21 mouse cellular contexts compared by ENCODE assay signal in genomic region chr1:192815789-192816188, GRCm38 (mm10). TPM values are rescaled to one million over a fixed set of nuclear protein-coding genes. Genes with fewer than 3 reads are reported as not detected.
DNase-seq lines count a peak whose midpoint lies in the region; ATAC-seq lines count a peak whose summit lies in the region.
"Had no signal": no experiment of that assay in that cellular context is flagged by ENCODE, and none has a peak within 500 bp of the region (broad histone marks: within the 10 kb centered on the region; RNA-seq: fewer than 3 reads in every experiment).

No protein-coding gene starts in this region.

- ATAC-seq in hindbrain, embryonic 12.5 days (ENCODE audit: low FRiP score): no peak
- no peak for ATAC-seq in hindbrain, embryonic 16.5 days
- no peak for ATAC-seq in kidney, embryonic 15.5 days (replicated peaks; ENCODE audit: low FRiP score)
- ATAC-seq in embryonic facial prominence, embryonic 12.5 days (ENCODE audit: insufficient number of reproducible peaks, insufficient read depth, low FRiP score, low TSS enrichment): no peak
- no peak; the same call in 1 of the 2 replicates for ATAC-seq in limb, embryonic 12.5 days (ENCODE audit: insufficient number of reproducible peaks, insufficient read depth, low FRiP score, low TSS enrichment, low read depth)
- ATAC-seq: liver, embryonic 12.5 days had no signal

- H3K27ac ChIP-seq in hindbrain, embryonic 12.5 days: 0 out of 2 replicates have a peak overlapping the region, but pooled peaks have one; percentile 37
- H3K27ac ChIP-seq in hindbrain, embryonic 16.5 days (ENCODE audit: low read depth, low read length): no peak overlapping the region
- no peak overlapping the region for H3K27ac ChIP-seq in kidney, embryonic 15.5 days
- H3K27ac ChIP-seq in embryonic facial prominence, embryonic 12.5 days: peak overlapping the region; percentile 77
- peak overlapping the region; percentile 79 for H3K27ac ChIP-seq in limb, embryonic 12.5 days
- H3K27ac ChIP-seq: heart, embryonic 15.5 days; liver, embryonic 12.5 days had no signal

- H3K4me2 ChIP-seq in hindbrain, embryonic 12.5 days (replicated peaks): no peak overlapping the region
- H3K4me2 ChIP-seq in hindbrain, embryonic 16.5 days (ENCODE audit: low read length): no peak overlapping the region
- H3K4me2 ChIP-seq in kidney, embryonic 15.5 days: no peak overlapping the region
- no peak overlapping the region for H3K4me2 ChIP-seq in embryonic facial prominence, embryonic 12.5 days (replicated peaks)
- H3K4me2 ChIP-seq in limb, embryonic 12.5 days: no peak overlapping the region
- H3K4me2 ChIP-seq: heart, embryonic 15.5 days; liver, embryonic 12.5 days had no signal

- no peak overlapping the region for H3K4me3 ChIP-seq in hindbrain, embryonic 12.5 days
- no peak overlapping the region for H3K4me3 ChIP-seq in hindbrain, embryonic 16.5 days (ENCODE audit: low read length)
- no peak overlapping the region for H3K4me3 ChIP-seq in kidney, embryonic 15.5 days (replicated peaks)
- H3K4me3 ChIP-seq in embryonic facial prominence, embryonic 12.5 days: no peak overlapping the region
- H3K4me3 ChIP-seq in limb, embryonic 12.5 days (replicated peaks): no peak overlapping the region
- H3K4me3 ChIP-seq: heart, embryonic 15.5 days; liver, embryonic 12.5 days had no signal

- no peak overlapping the region for H3K9ac ChIP-seq in hindbrain, embryonic 12.5 days
- no peak overlapping the region for H3K9ac ChIP-seq in hindbrain, embryonic 16.5 days (ENCODE audit: low read depth, low read length)
- H3K9ac ChIP-seq in kidney, embryonic 15.5 days: no peak overlapping the region
- peak overlapping the region; percentile 17; the same call in 1 of the 2 replicates for H3K9ac ChIP-seq in embryonic facial prominence, embryonic 12.5 days
- no peak overlapping the region for H3K9ac ChIP-seq in limb, embryonic 12.5 days (replicated peaks)
- H3K9ac ChIP-seq: heart, embryonic 15.5 days; liver, embryonic 12.5 days had no signal

- no peaks in the 10 kb centered on the region for H3K27me3 ChIP-seq in hindbrain, embryonic 12.5 days
- no peaks in the 10 kb centered on the region for H3K27me3 ChIP-seq in hindbrain, embryonic 16.5 days (replicated peaks; ENCODE audit: control insufficient read depth, insufficient read depth, low read length)
- H3K27me3 ChIP-seq in kidney, embryonic 15.5 days: no peaks in the 10 kb centered on the region
- no peaks in the 10 kb centered on the region for H3K27me3 ChIP-seq in embryonic facial prominence, embryonic 12.5 days
- H3K27me3 ChIP-seq in limb, embryonic 12.5 days: no peaks in the 10 kb centered on the region
- H3K27me3 ChIP-seq: CH12.LX; liver, embryonic 12.5 days had no signal

- no peaks in the 10 kb centered on the region for H3K9me3 ChIP-seq in hindbrain, embryonic 12.5 days (replicated peaks)
- no peaks in the 10 kb centered on the region for H3K9me3 ChIP-seq in hindbrain, embryonic 16.5 days (ENCODE audit: control insufficient read depth, low read length)
- no peaks in the 10 kb centered on the region for H3K9me3 ChIP-seq in kidney, embryonic 15.5 days (replicated peaks)
- H3K9me3 ChIP-seq in embryonic facial prominence, embryonic 12.5 days: no peaks in the 10 kb centered on the region
- no peaks in the 10 kb centered on the region for H3K9me3 ChIP-seq in limb, embryonic 12.5 days
- H3K9me3 ChIP-seq: heart, embryonic 15.5 days; liver, embryonic 12.5 days had no signal

- no peaks in the 10 kb centered on the region for H3K36me3 ChIP-seq in hindbrain, embryonic 12.5 days
- no peaks in the 10 kb centered on the region for H3K36me3 ChIP-seq in hindbrain, embryonic 16.5 days (ENCODE audit: control insufficient read depth, insufficient read depth, low read length)
- no peaks in the 10 kb centered on the region for H3K36me3 ChIP-seq in kidney, embryonic 15.5 days
- no peaks in the 10 kb centered on the region for H3K36me3 ChIP-seq in embryonic facial prominence, embryonic 12.5 days
- H3K36me3 ChIP-seq in limb, embryonic 12.5 days: no peaks in the 10 kb centered on the region
- H3K36me3 ChIP-seq: heart, embryonic 15.5 days; liver, embryonic 12.5 days had no signal

- peaks cover 18% of the 10 kb centered on the region for H3K4me1 ChIP-seq in hindbrain, embryonic 12.5 days
- H3K4me1 ChIP-seq in hindbrain, embryonic 16.5 days (ENCODE audit: control insufficient read depth, insufficient read depth, low read depth, low read length): no peaks in the 10 kb centered on the region
- peaks cover 12% of the 10 kb centered on the region; the same call in 1 of the 2 replicates for H3K4me1 ChIP-seq in kidney, embryonic 15.5 days
- peaks cover 20% of the 10 kb centered on the region for H3K4me1 ChIP-seq in embryonic facial prominence, embryonic 12.5 days
- peaks cover 25% of the 10 kb centered on the region for H3K4me1 ChIP-seq in limb, embryonic 12.5 days (replicated peaks)
- H3K4me1 ChIP-seq: liver, embryonic 12.5 days had no signal

- WGBS in hindbrain, embryonic 12.5 days: 46% methylated on average over 2 of the region's 2 CpGs
- 73% methylated on average over 2 of the region's 2 CpGs for WGBS in hindbrain, embryonic 16.5 days
- 64% methylated on average over 2 of the region's 2 CpGs for WGBS in kidney, embryonic 15.5 days
- WGBS in embryonic facial prominence, embryonic 12.5 days: 48% methylated on average over 2 of the region's 2 CpGs
- 46% methylated on average over 2 of the region's 2 CpGs for WGBS in limb, embryonic 12.5 days

- peak; percentile 57 to 61 for DNase-seq in kidney, postnatal 36 days
- DNase-seq in MN1 (ENCODE audit: low spot score): no peak
- DNase-seq in adrenal gland, postnatal 36 days: no peak
- DNase-seq: adrenal gland, postnatal 25 days; cerebellum, adult 18-20 months; gastrocnemius, postnatal 10 days; heart, adult 18-20 months; heart, postnatal 4 days; lung, adult 2 months; lung, postnatal 4 days; right cerebral cortex, postnatal 25 days; thymus, postnatal 14 days had no signal

RNA-seq across cellular contexts. Expression of gene Sertad4, which starts 39.8 kb away (rescaled TPM):
- polyA plus RNA-seq in hindbrain, embryonic 12.5 days (2016; fragmentation: Nextera tagmentation; extraction: Ambion mirVana): 40.9 and 49.9 TPM in 2 replicates
- 8.5 and 18.5 TPM in 2 replicates for polyA plus RNA-seq in hindbrain, embryonic 16.5 days (2015; fragmentation: Nextera tagmentation; extraction: Ambion mirVana)
- polyA plus RNA-seq in kidney, embryonic 15.5 days (2015; fragmentation: Nextera tagmentation; extraction: Ambion mirVana): 22.9 TPM in 2 replicates
- 69.6 and 80.7 TPM in 2 replicates for polyA plus RNA-seq in embryonic facial prominence, embryonic 12.5 days (2016; fragmentation: Nextera tagmentation; extraction: Ambion mirVana)
- 80.4 and 85.1 TPM in 2 replicates for polyA plus RNA-seq in limb, embryonic 12.5 days (2016; fragmentation: Nextera tagmentation; extraction: Ambion mirVana)
- total RNA-seq in adrenal gland, postnatal 36 days (2021): 1 to 10 TPM; 2.8 to 9.5 TPM
- total RNA-seq: CH12.LX, MEL had no signal

RNA-seq across cellular contexts. Expression of gene Hhat, which starts 44.8 kb away (rescaled TPM):
- polyA plus RNA-seq in hindbrain, embryonic 12.5 days (2016; fragmentation: Nextera tagmentation; extraction: Ambion mirVana): 5.9 and 7.8 TPM in 2 replicates
- polyA plus RNA-seq in hindbrain, embryonic 16.5 days (2015; fragmentation: Nextera tagmentation; extraction: Ambion mirVana): 3.4 and 3.5 TPM in 2 replicates
- 13.7 and 15.4 TPM in 2 replicates for polyA plus RNA-seq in kidney, embryonic 15.5 days (2015; fragmentation: Nextera tagmentation; extraction: Ambion mirVana)
- polyA plus RNA-seq in embryonic facial prominence, embryonic 12.5 days (2016; fragmentation: Nextera tagmentation; extraction: Ambion mirVana): 8.9 and 10.4 TPM in 2 replicates
- polyA plus RNA-seq in limb, embryonic 12.5 days (2016; fragmentation: Nextera tagmentation; extraction: Ambion mirVana): 10.8 and 12.0 TPM in 2 replicates
- 1 to 10 TPM; 2.9 to 8.5 TPM for total RNA-seq in adrenal gland, postnatal 36 days (2021)

Comparison
In these comparisons a context has a peak if more than half of its experiments do, and no peak if none do; other contexts are left out.
1. H3K27ac ChIP-seq: peak in hindbrain, embryonic 12.5 days (single experiment), embryonic facial prominence, embryonic 12.5 days (single experiment) and limb, embryonic 12.5 days (single experiment); none in hindbrain, embryonic 16.5 days (single experiment) and kidney, embryonic 15.5 days (single experiment).
2. DNase-seq: peak in kidney, postnatal 36 days (2 of 2); none in MN1 (single experiment) and adrenal gland, postnatal 36 days (0 of 2).